Mouse (Mus musculus) heart, postnatal 36 days (tissue): ENCODE results near the gene Nxpe3. TPM values are rescaled to one million over a fixed set of nuclear protein-coding genes. Genes with fewer than 3 reads are reported as not detected.
"Not testable (repeated sequence)": the region's sequence is repeated elsewhere in the genome, so short reads cannot be mapped to it uniquely, and the experiment has no call there.

Experiments used
- DNase-seq, 2 experiments: peaks; one replicate each; pipeline ENCODE4 v3.0.0; 2021 to 2022
- intact Hi-C: fragments of 180-260 bp; cut with DNase I; formaldehyde crosslinking; loops from one replicate; pipeline ENCODE4 v1.15.1; 2025
- total RNA-seq, 2 experiments: library from RNA; stranded (reverse); gene quantifications; 2 replicates each; pipeline ENCODE4 v1.2.3; 2021

Gene Nxpe3
- total RNA-seq, 2 experiments from 2014 or later: 0.38 to 0.72 TPM

DNA sequence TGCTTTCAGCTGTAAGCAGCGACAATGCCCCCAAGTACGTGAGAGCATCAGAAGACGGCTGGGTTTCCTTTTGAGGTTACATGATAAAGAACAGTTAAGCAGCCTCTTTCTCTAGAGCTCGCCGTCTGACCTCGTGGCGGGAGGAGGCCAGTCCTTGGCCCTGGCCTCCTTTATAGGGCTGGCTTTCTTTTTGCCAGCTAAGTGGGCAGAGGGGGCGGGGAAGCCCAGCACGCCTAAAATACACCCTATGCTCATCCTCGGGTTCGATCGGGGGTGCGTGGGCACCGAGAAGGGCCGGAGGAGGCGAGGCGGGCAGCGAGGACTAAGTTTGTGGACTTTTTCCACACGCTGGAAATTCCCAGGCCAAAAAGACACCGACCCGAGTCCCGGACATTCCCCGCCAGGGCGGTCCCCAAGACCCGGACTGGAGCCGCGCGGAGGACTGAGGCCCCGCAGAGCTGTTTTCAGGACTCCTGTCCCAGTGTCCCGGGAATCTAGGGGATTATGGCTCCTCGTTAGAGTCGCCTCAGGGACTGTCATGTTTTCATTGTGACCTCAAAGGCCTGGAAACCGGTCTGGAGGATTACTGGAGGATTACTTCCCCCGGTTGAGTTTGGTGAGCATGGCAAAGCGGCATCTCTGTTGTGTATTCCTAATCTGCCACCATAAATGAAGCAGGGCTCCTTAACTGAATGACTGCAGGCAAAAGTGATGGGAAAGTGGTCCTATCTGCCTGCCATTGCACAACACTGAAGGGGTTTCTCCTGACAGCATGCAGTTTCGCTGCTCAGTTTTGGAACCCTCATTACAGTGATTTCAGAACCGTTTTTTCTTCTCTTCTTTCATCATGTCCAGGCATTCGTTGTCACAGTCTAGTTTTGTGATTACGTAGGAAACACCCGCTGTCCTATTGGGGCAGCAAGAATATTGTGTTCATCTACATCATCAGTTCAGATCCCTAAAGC, 56.3 kb downstream of the Nxpe3 start, which contains the start of gene Nfkbiz:
Gene Nfkbiz, minus strand, starts transcription at position 390 of the 965 bp plus-strand sequence.
- intact Hi-C loops: loop anchor here (1.0 kb wide), 1 partner anchor 17 kb away; no protein-coding TSS in a partner anchor
- DNase-seq: peak; percentile 92

DNA sequence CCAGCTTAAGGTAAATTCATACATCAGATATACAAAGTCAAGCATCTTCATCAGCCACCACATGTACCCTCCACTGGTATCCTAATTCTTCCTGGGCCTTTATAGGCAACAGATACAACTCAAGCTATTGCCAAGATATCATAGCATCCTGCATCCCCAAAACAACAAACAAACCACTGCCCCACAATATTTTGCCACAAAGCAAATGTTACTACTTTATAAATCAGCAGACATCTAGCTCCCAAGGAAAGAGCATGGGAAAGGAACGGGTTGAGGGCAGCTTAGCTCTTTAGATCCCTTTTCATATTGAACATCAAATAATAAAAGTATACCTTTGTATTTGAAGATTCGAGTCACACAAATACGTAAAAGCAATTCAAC, 57.0 kb downstream of the Nxpe3 start:
- intact Hi-C loops: loop anchor here (1.0 kb wide), 1 partner anchor 17 kb away; no protein-coding TSS in a partner anchor
- DNase-seq: no peak

- DNase-seq: not testable (repeated sequence)
- intact Hi-C loops: loop anchor here (1.0 kb wide), 1 partner anchor 16 kb away; no protein-coding TSS in a partner anchor
Measured at GRCm38 (mm10) chr16:55837653-55838052, 57.4 kb downstream of the Nxpe3 start.

GRCm38 (mm10) chr16:55837168-55837567, 57.9 kb downstream of the Nxpe3 start:
- intact Hi-C loops: no loop called here
- DNase-seq: no peak

DNA sequence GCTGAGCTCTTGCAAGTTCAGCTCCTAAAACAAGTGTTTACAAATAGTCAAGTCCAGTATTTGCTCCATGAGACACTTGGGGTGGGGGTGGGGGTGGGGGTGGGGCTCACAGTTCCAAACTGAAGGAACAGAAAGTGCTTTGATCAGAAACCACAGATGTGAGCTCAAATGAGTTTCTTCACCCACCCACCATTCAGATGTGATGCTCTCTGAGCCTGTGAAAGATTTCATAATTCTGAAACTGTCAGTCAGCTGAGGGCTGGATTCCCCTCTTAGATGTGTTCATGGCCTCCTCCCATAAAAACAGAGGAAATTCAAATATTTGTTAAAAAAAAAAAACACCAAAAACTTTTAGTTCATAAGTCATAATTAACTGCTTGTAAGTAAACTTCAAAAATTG, 59.3 kb downstream of the Nxpe3 start:
- intact Hi-C loops: no loop called here

GRCm38 (mm10) chr16:55832617-55833016, 62.5 kb downstream of the Nxpe3 start:
- no peak for DNase-seq
- intact Hi-C loops: no loop called here

More for the DNA sequence above, 59.3 kb downstream of the Nxpe3 start:
- DNase-seq: no peak

- intact Hi-C loops: no loop called here
Measured at GRCm38 (mm10) chr16:55832040-55832439, 63.0 kb downstream of the Nxpe3 start.

DNA sequence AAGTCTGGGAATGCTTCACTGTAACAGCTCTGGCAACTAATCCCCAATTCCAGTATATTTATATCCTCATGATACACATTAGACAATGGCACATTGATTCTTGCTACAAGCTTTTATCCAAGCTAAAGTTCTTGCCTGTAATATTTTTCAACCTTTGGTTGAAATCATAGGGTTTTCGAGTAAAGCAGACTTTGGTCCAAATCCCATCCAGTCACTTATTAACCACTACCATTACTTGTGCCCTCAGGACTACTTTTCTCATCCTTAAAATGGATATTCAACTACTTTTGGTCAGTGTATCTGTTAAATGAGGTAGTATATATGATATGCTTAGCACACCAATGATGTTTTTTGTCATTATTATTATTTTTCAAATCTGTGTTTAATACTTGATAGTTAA, 63.6 kb downstream of the Nxpe3 start:
- DNase-seq: no peak
- intact Hi-C loops: no loop called here

More at GRCm38 (mm10) chr16:55832040-55832439, 63.0 kb downstream of the Nxpe3 start:
- DNase-seq: no peak

DNA sequence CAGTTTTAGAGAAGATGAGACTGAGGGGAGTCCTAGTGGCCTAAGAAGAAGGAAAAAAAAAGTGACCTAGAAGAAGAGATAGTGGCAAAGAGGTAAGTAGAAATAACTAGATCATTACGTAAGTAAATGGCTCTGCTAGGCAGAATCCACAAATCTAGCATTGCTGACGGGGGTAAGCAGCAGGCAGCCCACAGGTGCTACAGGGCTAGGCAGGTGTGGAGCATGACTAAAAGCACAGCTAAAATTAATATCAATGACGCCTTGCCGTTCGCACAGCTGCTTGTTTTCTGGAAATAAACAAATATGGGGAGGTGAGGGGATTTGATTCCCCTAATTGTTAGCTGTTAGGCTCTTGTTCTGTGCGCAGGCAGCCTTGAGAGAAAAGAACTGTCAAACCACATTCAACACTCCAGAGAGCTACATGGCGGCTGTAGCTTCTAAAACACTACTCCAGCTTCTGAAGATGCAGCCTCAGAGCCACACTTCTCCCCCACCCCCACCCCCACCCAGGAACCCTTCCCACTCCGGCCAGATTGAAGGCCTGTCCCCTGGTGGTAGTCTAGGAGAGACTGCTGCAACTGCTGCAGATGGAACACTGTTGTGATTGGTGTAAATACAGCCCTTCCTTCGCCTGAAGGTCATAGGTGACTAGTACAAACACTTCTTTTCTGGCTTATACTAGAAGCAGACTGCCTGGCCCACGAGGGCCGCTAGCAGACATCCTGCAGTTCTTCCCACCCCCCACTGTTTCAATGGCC, 71.5 kb downstream of the Nxpe3 start:
- intact Hi-C loops: loop anchor here (5.0 kb wide), 1 partner anchor 149 kb away; the partner anchor contains the start of gene Zbtb11
- DNase-seq: no peak

DNA sequence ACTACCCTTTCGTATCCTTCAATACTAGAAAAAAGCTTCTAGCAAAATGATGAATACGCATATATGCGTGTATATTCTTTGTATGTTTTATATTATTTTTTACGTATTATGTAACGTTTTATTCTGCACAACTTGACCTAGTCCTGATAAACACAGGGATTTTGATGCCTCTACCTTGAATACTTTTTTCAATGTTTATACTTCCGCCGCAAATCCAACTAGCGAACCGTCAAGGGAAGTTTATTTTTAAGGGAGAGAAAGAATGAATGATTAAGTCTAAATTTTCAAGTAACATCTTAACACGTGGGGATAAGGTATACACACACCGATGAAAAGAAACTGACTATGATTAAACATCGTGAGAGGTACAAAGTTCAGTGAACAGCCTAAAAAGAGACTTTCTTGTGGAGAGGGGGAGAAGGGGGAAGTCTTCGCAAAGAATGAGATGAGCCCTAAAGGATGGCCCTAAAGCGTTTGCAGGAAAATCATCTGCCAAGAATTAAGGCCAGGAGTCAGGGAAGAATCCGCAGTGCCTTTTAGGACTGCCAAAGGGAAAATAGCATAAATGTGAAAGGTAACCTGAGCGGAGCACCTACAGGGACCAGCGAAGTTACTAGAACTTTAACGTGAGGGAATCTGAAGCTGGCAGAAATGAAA, 72.2 kb downstream of the Nxpe3 start:
- DNase-seq: no peak
- intact Hi-C loops: loop anchor here (5.0 kb wide), 1 partner anchor 149 kb away; the partner anchor contains the start of gene Zbtb11

DNA sequence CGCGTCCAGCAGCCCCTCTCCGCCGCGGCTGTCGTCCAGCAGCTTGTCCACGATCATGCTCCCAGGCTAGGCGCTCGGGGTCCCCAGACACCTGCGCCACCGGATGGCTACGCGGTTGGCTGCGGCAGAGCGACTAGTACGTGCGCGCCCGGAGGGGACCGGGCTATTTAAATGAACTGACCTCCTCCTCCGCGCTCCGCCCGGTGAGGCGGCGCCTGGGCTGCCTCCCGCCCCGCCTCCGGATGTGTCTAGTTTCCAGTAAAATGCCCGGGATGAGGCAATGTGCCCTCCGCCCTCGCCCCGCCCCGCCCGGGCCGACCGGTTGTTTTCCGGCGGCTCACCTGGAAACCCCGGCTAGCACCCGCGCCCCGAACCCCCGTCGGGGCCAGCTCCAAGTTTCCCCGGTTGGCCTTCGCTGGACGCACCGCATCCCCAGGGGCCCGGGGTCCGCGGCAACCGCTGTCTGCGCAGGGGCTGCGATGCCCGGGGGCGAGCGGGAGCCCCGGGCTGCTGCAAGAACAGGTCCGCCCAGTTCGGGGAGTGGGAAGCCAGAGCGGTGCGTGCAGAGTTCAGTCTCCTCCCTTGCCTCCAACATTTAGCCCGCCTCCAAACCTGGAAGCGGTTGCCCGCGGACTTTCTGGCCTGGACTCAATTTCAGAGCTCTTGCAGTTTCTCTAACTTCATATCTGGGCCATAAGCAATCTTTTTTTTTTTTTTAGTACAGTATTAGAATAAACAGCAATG, 72.9 kb downstream of the Nxpe3 start:
- intact Hi-C loops: loop anchor here (1.0 to 5.0 kb wide), 2 partner anchors 16 to 150 kb away; partner anchors contain the start of genes Nfkbiz and Zbtb11

DNA sequence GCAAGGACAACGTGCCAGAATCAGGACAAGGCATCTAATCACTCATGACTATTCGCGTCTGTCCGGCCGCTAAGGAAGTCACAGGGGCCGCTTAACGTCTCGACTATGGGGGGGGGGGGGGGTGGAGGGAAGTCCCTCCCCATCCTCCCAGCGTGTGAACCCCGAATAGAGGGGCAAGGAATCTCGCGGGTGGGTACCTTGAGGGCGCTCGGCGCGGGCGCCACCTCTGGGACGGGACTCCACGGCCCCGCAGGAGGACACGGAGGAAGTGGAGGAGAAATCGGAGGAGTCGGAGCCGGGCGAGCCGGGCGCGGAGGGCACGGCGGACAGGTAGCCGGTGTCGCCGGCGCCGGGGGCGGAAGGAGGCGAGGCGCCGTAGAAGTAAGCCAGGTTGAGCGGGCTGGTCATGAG, 73.5 kb downstream of the Nxpe3 start:
- intact Hi-C loops: loop anchor here (1.0 to 5.0 kb wide), 2 partner anchors 17 to 151 kb away; partner anchors contain the start of genes Nfkbiz and Zbtb11

More for the DNA sequence above, 72.9 kb downstream of the Nxpe3 start:
- DNase-seq: peak; percentile 93 to 95

DNA sequence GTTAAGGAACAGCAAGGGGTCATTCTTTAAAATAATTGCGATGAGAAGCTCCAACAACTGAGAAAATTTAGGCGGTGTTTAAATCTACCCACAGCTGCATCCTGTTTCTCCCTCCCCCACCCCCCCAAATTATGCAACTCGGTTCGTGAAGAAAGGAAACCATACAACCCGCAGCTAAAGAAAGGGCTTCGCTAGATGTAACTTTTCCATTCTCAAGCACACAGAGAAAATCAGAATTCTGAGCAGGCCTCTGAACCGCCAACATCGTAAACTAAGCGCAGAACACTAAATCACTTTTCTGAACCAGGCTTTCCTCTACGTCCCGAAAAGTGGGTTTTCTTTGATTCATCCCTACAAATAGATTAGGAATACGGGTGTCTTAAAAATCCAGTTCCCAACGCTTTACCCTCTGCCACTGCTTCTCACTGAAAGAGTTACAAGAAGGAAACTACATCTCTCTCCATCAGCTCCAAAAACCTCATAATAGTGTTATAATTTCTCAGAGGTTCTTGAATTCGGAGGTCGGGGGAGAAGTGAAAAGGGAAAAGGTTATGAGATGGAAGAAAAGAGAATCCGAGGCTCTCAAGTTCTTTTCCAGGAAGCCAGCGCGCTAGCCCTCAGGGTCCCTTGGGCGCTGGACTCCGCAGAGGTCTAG, 74.0 kb downstream of the Nxpe3 start:
- intact Hi-C loops: loop anchor here (1.0 to 5.0 kb wide), 2 partner anchors 17 to 151 kb away; partner anchors contain the start of genes Nfkbiz and Zbtb11
- DNase-seq: no peak

More for the DNA sequence above, 73.5 kb downstream of the Nxpe3 start:
- DNase-seq: peak in 1 of 2 experiments; percentile 49

GRCm38 (mm10) chr16:55820161-55820915, 74.7 kb downstream of the Nxpe3 start:
- DNase-seq: peak; percentile 31 to 41
- intact Hi-C loops: loop anchor here (5.0 kb wide), 1 partner anchor 152 kb away; the partner anchor contains the start of gene Zbtb11

GRCm38 (mm10) chr16:55819186-55819861, 75.8 kb downstream of the Nxpe3 start:
- DNase-seq: peak; percentile 70 to 72
- intact Hi-C loops: no loop called here

DNA sequence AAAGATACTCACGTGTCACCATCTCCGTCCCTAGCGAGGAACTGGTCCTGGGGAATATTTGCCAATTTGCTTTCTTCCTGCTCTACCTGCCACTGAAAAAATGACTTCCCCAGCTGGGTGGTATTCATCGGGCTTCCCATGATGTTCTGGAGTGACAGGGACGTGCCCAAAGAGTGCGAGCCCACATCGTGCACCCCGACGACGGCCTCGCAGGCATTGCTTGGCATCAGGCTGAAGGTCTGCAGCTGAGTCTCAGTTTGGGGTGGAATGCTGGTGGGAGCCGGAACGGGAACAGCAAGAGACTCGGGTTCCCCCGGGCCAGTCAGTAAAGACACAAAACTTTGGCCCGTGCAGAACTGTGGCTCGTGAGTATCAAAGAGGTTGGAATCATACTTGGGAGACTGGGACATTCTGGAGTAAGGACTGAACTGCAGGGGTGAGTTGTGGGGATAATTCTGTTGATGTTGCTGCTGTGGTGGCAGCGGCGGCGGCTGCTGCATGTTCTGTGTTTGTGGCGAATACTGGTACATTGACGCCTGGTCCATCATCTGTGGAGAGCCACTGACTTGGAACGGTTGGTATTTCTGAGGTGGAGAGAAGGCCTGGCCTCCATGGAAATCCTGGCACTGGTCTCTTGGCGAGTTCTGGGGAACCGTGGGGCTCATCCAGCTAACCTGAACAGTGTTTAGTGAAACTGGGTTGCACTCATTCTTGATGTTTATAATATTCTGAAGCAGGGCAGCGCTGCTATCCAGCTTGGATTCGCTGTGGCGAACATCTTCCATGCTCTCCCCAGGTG, 77.2 kb downstream of the Nxpe3 start:
- intact Hi-C loops: no loop called here
- no peak for DNase-seq
